Mouse (Mus musculus) kidney, postnatal 25 days (tissue): ENCODE data around the gene Slc43a3.

Source experiments
- DNase-seq, 2 experiments: peaks; one replicate each; pipeline ENCODE4 v3.0.0; 2021; ENCODE audit warnings: mixed read lengths in 2 of 2

The Slc43a3 gene

GRCm38 (mm10) chr2:84937491-84938150 lies 1.2 kb downstream of the Slc43a3 start:
- DNase-seq: no peak

DNA sequence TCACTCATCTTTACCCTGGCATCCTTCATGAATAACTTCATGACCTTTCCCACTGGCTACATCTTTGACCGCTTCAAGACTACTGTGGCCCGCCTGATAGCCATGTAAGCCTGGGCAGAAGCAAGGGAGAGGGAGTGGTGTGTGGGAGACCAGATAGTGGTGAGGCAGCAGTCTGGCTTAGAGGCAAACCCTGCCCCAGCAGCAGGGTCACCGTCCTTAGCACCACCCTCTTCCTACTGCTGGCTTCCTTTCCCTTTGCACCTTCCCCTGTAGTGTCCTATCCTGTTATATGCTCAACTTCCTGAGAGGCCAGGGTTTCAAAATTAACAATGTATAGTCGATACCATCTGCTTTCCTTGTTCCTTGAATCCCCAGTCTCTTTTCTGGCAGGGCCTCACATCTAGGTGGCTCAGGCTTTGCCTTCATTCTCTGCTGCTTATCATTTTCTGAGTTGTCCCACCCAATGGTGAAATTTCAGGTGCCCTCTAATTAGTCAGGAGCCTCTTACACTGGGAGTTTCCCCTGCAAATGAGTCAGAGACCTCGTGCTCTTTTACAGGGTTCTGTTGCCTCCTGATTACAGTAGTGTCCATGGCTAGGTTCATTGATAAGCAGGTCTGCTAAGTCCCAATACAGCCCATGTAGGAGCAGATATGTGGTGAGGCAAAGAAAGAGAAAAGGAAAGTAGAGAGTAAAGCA lies 2.0 kb downstream of the Slc43a3 start:
- DNase-seq: peak; percentile 25 to 56

- DNase-seq: no peak
These were observed 2.9 kb downstream of the Slc43a3 start for GRCm38 (mm10) chr2:84939306-84939705.

DNA sequence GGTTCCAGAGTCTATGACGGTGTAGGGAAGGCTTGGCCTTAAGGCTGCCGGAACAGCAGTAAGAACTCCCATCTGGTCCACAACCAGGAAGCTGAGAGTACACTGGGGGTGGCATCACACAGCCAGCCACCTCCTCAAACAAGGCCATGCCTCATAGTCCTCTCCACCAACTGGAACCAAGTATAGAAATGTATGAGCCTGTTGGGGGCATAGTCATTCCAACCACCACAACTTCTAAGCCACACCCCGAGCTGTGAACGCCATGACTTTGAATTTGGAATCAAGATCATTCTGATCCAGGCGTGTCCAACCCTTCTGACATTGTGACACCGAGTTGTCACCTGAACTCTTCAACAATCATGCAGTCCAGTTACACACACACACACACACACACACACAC lies 3.3 kb downstream of the Slc43a3 start:
- no peak for DNase-seq

DNA sequence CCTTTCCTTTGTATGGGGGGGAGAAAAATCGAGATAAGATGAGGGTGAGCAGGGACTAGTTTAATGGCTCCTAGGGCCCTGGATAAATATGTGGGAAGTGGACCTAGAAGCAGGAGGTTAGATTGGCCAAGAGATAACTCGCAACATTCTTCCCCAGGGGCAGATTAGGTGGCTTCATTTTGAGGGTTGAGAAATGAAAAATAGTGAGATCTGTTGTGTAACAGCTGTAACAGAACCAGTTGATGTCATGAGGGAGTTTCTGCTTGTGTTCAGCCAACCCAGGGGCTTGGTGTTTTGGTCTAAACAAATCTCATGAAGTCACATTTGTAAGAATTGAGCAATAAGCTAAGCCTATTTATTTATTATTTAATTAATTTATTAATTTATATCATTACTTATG lies 5.0 kb downstream of the Slc43a3 start:
- no peak for DNase-seq

- DNase-seq: no peak
These were observed 5.4 kb downstream of the Slc43a3 start for GRCm38 (mm10) chr2:84941795-84942194.

DNA sequence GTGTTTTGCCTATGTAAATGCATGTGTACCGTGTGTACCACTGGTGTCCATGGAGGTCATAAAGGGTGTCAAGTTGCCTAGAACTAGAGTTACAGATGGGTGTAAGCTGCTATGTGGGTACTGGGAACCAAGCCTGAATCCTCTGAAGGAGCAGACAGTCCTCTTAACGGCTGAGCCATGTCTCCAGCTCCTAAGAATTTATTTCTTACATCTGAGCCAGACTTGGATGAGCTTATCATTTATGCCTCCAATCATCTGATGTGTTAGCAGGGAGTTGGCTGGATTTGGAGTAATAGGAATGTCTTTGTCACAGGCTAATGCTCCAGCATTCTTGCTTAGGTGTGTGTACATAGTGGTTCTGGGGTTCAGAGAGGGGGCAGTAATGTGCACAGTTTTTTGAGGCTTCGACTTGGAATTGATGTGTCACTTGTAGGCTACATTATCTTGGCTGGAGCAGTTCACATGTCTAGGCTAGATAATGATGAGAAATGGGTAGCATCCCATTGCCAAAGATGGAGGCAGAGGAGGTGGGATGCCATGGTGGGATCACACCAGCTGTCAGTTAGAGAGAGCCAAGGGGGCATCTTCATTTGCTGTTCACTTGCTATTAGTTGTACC lies 10.9 kb downstream of the Slc43a3 start:
- DNase-seq: no peak

- no peak for DNase-seq
These were observed 11.9 kb downstream of the Slc43a3 start for GRCm38 (mm10) chr2:84948252-84948651.

DNA sequence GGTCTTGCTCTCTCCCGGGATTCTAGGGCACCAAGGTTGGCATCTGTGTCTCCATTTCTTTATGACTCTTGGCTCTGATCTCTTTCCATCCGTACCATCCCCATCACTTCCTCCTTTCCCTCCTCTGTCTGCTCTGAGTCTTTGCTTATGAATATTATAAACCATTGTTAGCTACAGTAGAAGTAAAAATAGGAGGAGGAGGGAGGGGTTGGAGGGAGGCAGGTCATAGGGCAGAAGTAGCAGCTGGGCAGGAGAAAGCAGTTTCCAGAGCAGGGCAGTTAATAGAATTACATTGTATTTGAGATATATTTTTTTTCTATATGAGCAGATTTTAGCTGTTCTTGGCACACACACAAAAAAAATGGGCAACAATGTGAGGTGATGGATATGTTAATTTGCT lies 12.3 kb downstream of the Slc43a3 start:
- no peak for DNase-seq

GRCm38 (mm10) chr2:84951027-84951426 lies 14.6 kb downstream of the Slc43a3 start:
- DNase-seq: no peak

DNA sequence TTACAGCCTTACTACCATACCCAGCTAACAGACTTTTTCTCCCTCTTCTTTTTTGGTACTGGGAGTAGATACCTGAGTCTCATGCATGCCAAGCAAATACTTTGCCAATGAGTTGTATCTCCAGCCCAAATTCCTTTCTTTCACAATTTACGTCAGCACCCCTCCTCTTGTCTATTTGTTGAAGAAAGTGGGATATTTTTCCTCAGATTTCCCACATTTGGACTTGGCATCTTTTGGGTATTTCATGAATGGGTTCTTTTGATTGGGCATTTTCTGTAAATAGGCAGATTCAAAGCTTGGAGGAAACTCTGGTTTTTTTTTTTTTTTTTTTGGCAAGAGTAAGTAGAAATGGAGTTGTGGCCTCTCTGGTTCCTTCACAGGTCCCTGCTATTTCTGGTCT lies 15.9 kb downstream of the Slc43a3 start:
- no peak for DNase-seq

- no peak for DNase-seq
These were observed 16.3 kb downstream of the Slc43a3 start for GRCm38 (mm10) chr2:84952693-84953092.

DNA sequence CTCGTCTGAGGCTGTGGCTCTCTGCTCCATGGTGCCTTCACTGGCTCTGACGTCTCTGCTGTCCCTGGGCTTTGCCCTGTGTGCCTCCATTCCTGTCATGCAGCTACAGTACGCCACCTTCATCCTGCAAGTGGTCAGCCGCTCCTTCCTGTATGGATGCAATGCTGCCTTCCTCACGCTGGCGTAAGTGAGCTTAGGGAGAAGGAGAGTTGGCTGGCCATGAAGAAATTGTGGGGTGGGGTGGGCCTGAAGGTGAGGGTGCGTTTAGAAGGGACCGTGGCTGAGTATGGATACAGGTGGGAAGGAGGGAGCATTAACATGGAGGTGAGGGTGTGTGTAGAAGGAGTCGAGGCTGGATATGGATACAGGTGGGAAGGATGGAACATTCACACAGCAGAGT lies 19.1 kb downstream of the Slc43a3 start:
- no peak for DNase-seq

- peak; percentile 45 to 57 for DNase-seq
These were observed 19.9 kb downstream of the Slc43a3 start for GRCm38 (mm10) chr2:84956274-84956673.

DNA sequence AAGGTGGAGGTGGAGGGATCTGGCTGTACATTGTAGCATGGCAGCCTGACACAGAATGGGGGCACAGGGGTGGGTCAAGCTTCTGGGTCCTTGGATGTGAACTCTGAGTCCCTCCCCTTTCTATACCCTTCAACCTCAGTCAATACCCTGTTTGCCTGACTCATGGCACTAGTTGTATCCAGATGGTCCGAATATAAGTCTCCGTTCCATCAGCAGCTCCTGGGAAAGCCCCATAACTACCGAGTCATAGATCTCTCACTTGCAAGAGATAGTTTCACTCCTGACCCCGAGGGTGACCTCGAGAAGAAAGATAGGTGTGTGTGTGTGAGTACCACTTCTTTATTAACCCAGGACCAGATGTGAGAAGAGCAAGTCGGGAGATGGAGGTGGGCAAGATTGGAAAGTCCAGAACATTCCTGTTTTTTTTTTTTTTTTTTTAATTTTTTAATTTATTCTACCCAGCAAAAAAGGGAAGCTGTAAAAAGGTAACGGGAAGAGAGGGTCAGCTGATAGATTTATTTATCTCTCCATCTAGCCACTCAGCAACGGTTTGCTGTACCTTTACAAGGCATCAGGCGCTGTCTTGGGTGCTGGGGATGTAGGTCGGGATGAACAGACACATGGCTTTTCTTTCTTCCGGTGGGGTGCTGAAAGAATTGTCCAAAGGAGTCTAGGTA lies 22.3 kb downstream of the Slc43a3 start:
- DNase-seq: no peak

DNA sequence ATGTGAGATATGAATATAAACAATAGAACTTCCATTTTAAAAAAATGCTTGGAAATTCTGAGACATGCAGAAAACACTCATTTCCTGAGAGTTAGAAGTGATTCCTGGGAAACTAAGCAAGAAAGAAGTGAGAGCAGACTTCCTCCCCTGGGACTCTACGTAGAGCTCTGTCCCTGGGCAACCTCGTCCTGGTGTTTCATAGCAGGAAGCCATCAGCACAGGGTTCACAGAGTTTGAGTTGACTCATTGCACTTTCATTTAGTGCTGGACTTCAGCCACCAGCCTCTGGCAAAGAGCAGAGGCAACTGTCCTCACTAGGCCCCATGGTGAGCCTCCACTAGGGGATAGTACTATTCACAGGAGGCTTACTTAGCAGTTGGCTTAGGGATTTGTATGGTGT lies 24.9 kb downstream of the Slc43a3 start:
- peak; percentile 74 to 86 for DNase-seq

GRCm38 (mm10) chr2:84961901-84962300 lies 25.5 kb downstream of the Slc43a3 start:
- no peak for DNase-seq

DNA sequence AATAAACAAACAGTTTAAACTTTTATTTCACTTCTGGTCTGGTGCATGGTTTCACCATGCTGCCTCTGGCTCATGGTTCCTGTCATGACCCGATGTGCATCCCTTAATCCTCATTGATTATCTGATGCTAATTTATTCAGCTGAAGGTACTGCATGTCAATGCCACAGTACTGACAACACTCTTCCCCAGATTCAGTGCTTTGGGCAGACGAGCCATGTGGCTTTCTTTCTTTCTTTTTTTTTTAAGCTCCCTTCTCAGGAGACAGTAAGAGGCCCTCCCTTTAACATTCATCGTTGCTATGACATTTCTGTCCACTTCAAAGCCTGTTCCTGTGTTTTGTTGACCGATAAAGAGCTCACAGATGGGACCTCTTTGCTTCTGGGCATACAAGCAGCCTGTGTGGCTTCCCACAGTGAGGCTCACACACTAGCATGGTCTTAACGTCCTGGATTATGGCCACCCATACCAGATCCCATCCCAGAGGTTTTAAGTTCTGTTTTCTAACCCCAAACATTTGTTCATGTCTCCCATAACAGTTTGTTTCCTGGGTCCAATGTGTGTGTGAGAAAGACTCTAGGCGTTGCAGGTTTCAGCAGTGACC lies 26.6 kb downstream of the Slc43a3 start:
- DNase-seq: no peak

DNA sequence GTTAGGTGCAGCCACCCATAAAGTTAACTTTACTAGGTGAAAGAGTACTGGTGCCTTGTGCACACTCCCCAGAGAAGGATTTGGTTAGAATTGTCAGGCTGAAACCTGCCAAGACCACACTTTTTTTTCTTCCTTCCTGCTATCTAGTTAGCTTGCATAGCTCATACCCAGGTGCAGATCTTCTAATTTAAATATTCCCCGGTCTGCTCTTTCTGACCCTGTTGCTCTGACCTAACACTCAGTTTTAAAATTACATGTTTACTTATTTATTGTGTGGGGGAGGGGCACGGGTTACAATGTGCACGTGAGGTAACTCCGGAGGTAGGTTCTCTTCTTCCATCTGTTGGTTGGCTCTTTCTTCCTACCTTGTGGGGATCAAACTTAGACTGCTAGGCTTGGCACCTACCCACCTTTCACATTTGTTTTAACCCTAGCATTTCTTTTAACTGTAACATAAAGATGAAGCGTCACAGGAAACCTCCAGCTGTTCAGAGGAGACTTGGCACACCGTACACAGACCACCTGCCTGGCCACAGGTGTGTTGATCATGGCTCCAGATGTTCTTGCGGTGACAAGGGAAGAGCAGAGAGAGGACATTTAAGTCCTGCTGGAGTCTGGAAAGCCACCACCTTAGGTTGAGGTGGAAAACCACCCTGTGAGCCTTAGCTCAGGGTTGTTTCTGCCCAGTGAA lies 27.9 kb downstream of the Slc43a3 start:
- DNase-seq: no peak

DNA sequence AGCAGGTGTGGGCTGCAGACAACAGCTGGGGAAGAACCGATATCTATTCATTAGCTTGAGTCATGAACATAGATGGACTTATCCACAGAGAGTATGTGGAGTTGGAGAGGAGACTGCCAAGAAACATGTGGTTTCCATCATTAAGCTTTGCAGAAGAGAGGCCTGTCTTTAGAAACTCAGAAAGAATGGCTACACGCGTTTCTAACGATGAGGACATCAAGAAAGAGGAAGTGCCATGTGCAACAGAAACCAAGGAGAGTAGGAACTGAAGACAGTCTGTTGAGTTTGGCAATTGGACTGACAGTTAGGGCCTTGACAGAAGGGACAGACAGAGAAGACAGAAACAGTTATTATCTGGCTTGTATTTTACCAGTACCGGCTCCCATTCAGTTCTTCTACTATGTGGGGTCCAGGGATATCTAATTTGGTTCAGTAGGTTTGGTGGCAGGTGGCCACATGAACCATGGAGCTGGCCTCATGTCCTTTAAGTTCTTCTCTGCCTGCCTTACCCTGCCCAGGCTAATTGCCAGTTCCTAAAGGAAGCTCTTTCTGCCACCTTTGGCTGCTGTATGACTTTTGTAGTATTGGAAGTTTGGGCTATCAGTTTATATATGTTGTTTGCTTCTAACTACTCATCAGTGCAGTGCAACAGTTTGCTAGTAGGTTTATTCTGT lies 31.1 kb downstream of the Slc43a3 start:
- no peak for DNase-seq

DNA sequence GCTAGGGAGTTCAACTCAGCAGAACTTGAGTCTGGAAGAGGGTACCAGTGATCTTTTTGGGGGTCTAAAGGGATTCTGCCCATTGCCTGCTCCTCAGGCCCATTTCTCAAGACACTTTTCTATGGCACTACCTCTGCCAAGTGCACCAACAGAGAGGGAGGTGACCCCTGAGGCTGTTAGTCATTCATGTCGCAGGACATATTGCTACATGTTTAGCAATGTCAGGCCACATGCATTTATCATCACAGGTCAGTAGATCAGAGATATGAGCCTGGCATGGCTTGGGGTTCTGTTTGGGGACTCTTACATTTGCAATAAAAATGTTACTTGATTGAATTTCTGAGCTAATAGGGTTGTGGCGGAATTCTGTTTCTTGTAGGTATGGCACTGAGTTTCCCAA lies 39.2 kb downstream of the Slc43a3 start:
- DNase-seq: no peak

- no peak for DNase-seq
These were observed 43.8 kb downstream of the Slc43a3 start, which contains the start of gene Prg2 for GRCm38 (mm10) chr2:84980188-84980587. Gene Prg2 (plus strand): TSS chr2:84980461.
